Mouse (Mus musculus): Measurements from ENCODE around the gene Kcnn3. TPM values are rescaled to one million over a fixed set of nuclear protein-coding genes. Genes with fewer than 3 reads are reported as not detected.
A peak's percentile ranks its signal among the peaks of the same experiment; 100 is the strongest.

Gene Kcnn3
- polyA plus RNA-seq, 1 experiment from 2014 or later, result 8.2 TPM

DNA sequence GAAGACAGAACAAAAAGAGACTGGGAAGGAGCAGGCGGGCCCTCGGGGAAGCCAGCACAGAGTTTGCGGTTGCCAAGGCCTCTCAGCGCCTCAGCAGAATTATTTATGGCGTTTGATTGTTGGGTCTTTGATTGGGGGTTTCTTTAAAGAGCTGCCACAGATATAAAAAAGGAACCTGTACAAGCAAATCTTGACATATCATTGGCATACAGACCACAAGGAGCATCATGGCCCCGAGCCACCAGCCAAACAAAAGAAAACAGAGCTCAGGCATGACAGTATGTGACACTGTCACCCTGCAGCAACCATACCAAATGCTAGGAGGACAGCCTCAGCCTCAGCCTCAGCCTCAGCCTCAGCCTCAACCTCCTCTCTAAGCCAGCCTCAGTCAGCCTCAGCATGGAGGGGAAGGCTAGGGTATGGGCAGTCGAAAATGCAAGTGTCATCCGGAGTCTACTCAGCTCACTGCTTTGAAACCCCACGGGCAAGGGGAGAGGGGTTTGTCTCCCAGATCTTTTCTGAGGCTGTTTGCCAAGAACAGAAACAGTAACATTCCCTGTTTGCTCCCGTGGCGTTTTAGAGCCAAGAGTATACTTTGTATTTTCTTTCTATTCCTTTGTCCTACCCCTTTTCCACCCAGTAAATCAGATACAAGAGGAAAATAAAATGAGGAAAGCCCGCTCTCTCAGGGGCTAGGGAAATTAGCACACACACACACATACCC lies 133.4 kb downstream of the Kcnn3 start:
- WGBS, result 17% methylated on average over 12 of the region's 12 CpGs
- no peaks in the 10 kb centered on the region for H3K27me3 ChIP-seq (replicated peaks; ENCODE audit: control insufficient read depth, insufficient read depth, low read length)
- peak overlapping the region; percentile 89 for H3K27ac ChIP-seq (ENCODE audit: low read length)
- H3K9me3 ChIP-seq (ENCODE audit: control insufficient read depth, low read length), result no peaks in the 10 kb centered on the region
- H3K4me2 ChIP-seq (ENCODE audit: low read length), result no peak overlapping the region
- 0 out of 2 replicates have a peak overlapping the region, but pooled peaks have one; percentile 14 for H3K9ac ChIP-seq (replicated peaks; ENCODE audit: low read depth, low read length)
- H3K4me3 ChIP-seq (replicated peaks; ENCODE audit: low read length), result no peak overlapping the region
- no peaks in the 10 kb centered on the region for H3K36me3 ChIP-seq (ENCODE audit: control insufficient read depth, insufficient read depth)
- peak; percentile 72 for ATAC-seq
- H3K4me1 ChIP-seq (replicated peaks; ENCODE audit: control insufficient read depth, insufficient read depth, low read length), result peaks cover 27% of the 10 kb centered on the region

DNA sequence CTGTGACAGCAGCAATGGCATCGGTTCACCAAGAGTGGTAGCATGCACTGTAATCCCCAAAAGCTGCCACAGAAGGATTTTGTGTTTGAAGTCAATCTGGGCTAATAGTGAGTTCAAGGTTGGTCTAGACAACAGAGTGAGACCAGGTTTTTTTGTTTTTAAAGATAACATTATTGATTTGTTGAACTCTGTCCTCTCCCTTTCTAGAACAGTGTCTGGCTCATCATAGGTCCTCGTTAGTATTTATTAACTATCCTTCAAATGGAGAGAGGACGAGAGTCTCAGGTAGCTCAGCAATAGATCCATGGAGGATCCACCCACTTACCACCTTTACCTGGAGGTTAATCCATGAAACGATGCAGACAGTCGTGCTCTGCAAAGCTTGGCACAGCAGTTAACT lies 137.1 kb downstream of the Kcnn3 start:
- no peak overlapping the region for H3K4me3 ChIP-seq (replicated peaks; ENCODE audit: low read length)
- no peak for ATAC-seq
- no peaks in the 10 kb centered on the region for H3K9me3 ChIP-seq (ENCODE audit: control insufficient read depth, low read length)
- no peaks in the 10 kb centered on the region for H3K27me3 ChIP-seq (replicated peaks; ENCODE audit: control insufficient read depth, insufficient read depth, low read length)
- H3K9ac ChIP-seq (replicated peaks; ENCODE audit: low read depth, low read length), result no peak overlapping the region
- peaks cover 53% of the 10 kb centered on the region for H3K4me1 ChIP-seq (replicated peaks; ENCODE audit: control insufficient read depth, insufficient read depth, low read length)
- no peaks in the 10 kb centered on the region for H3K36me3 ChIP-seq (ENCODE audit: control insufficient read depth, insufficient read depth)
- H3K27ac ChIP-seq (ENCODE audit: low read length), result no peak overlapping the region
- WGBS, result 87% methylated on average over 5 of the region's 5 CpGs
- no peak overlapping the region for H3K4me2 ChIP-seq (ENCODE audit: low read length)

DNA sequence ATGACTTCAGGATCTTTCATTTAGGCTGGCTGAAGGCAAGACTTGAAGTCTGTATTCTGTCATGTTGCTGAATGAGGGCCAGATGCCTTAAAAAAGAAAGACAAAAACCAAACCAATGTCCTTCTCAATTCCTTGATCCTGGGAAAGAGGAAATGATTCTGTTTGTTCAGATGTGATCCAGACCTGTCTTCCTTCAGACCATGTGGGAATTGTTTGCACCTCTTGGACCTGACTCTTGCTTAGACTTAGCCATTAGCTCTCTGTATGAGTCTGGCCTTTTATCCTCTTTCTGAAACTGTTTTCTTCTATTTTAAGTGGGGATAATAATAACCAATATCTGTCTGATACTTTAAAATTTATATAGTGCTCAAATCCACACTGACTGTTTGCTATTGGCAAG lies 138.5 kb downstream of the Kcnn3 start:
- peaks cover 42% of the 10 kb centered on the region for H3K4me1 ChIP-seq (replicated peaks; ENCODE audit: control insufficient read depth, insufficient read depth, low read length)
- no peaks in the 10 kb centered on the region for H3K9me3 ChIP-seq (ENCODE audit: control insufficient read depth, low read length)
- peak overlapping the region; percentile 90 for H3K27ac ChIP-seq (ENCODE audit: low read length)
- no peak for ATAC-seq
- H3K27me3 ChIP-seq (replicated peaks; ENCODE audit: control insufficient read depth, insufficient read depth, low read length), result no peaks in the 10 kb centered on the region
- no peaks in the 10 kb centered on the region for H3K36me3 ChIP-seq (ENCODE audit: control insufficient read depth, insufficient read depth)
- no peak overlapping the region for H3K4me2 ChIP-seq (ENCODE audit: low read length)
- no peak overlapping the region for H3K4me3 ChIP-seq (replicated peaks; ENCODE audit: low read length)
- H3K9ac ChIP-seq (replicated peaks; ENCODE audit: low read depth, low read length), result no peak overlapping the region

DNA sequence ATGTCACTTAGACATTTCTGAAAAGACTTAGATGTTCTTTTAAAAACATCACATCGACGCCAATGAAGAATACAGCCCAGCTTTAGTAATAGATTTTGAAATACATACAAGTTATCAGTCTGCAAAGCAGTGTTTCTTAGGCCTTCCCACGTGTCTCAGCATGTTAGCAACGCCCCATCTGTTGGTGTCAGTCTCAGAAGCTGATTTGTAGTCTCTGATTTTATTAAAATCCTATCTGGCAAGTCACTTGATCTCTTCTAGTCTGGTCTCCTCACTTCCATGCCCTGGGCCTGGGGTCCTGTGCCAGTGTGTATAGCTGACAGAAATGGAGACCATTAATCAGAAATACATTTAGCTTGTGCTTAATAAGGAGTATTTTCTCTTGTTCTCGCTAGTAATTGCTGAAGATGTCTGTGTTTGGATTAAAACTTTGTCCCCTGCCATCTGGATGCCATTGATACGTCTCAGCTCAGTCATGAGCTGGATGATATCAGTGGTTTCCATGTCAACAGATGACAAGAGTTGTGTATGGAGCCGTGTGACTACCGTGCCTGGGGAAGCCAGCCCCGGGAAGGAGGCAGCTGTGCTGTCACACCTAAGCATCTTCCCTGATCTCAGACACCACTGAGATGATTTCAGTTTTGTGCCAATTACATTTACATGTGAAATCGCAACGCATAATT lies 140.1 kb downstream of the Kcnn3 start:
- Histone ChIP-seq H3K4me2 (ENCODE audit: low read length) (no peak overlapping the region), H3K36me3 (ENCODE audit: control insufficient read depth, insufficient read depth) (no peaks in the 10 kb centered on the region), H3K4me1 (replicated peaks; ENCODE audit: control insufficient read depth, insufficient read depth, low read length) (peaks cover 38% of the 10 kb centered on the region), H3K27me3 (replicated peaks; ENCODE audit: control insufficient read depth, insufficient read depth, low read length) (no peaks in the 10 kb centered on the region), H3K4me3 (replicated peaks; ENCODE audit: low read length) (no peak overlapping the region), H3K9me3 (ENCODE audit: control insufficient read depth, low read length) (no peaks in the 10 kb centered on the region), H3K9ac (replicated peaks; ENCODE audit: low read depth, low read length) (no peak overlapping the region), H3K27ac (ENCODE audit: low read length) (peak overlapping the region; percentile 90)
- peak; percentile 85 for ATAC-seq
- WGBS, result 45% methylated on average over 11 of the region's 11 CpGs

DNA sequence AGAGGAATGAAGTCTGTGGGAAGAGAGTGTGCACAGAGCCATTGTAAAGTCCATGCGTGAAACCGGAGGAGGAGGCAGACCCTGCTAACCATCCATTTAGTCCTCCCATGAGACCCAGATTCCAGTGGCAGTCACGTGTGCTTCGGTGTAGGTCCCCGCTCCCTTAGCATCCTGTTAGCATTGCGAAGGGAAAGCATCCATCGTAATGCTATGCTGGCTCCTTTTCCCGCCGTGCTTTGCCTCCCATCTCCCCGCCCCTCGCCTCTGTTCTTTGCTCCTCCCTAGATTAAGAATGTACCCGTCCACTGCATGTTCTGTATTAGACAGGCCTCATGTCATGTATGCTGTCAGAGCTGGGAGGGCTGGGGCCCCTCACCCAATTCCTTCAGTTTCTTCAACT lies 144.8 kb downstream of the Kcnn3 start:
- H3K4me2 ChIP-seq (ENCODE audit: low read length), result no peak overlapping the region
- no peaks in the 10 kb centered on the region for H3K9me3 ChIP-seq (ENCODE audit: control insufficient read depth, low read length)
- no peak overlapping the region for H3K27ac ChIP-seq (ENCODE audit: low read length)
- no peaks in the 10 kb centered on the region for H3K36me3 ChIP-seq (ENCODE audit: control insufficient read depth, insufficient read depth)
- no peak for ATAC-seq
- no peak overlapping the region for H3K4me3 ChIP-seq (replicated peaks; ENCODE audit: low read length)
- H3K27me3 ChIP-seq (replicated peaks; ENCODE audit: control insufficient read depth, insufficient read depth, low read length), result no peaks in the 10 kb centered on the region
- WGBS, result 52% methylated on average over 12 of the region's 12 CpGs
- H3K4me1 ChIP-seq (replicated peaks; ENCODE audit: control insufficient read depth, insufficient read depth, low read length), result peaks cover 23% of the 10 kb centered on the region
- no peak overlapping the region for H3K9ac ChIP-seq (replicated peaks; ENCODE audit: low read depth, low read length)

DNA sequence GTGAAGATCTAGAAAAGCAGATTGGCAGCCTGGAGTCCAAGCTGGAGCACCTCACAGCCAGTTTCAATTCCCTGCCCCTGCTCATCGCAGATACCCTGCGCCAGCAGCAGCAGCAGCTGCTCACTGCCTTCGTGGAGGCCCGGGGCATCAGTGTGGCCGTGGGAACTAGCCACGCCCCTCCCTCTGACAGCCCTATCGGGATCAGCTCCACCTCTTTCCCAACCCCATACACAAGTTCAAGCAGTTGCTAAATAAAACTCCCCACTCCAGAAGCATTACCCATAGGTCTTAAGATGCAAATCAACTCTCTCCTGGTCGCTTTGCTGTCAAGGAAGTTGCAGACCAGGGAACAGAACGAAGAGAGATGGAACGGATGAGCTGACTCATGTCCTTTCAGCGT lies 147.2 kb downstream of the Kcnn3 start:
- 42% methylated on average over 11 of the region's 11 CpGs for WGBS
- no peaks in the 10 kb centered on the region for H3K36me3 ChIP-seq (ENCODE audit: control insufficient read depth, insufficient read depth)
- H3K27me3 ChIP-seq (replicated peaks; ENCODE audit: control insufficient read depth, insufficient read depth, low read length), result no peaks in the 10 kb centered on the region
- no peaks in the 10 kb centered on the region for H3K9me3 ChIP-seq (ENCODE audit: control insufficient read depth, low read length)
- no peak overlapping the region for H3K27ac ChIP-seq (ENCODE audit: low read length)
- ATAC-seq, result no peak
- peaks cover 8% of the 10 kb centered on the region for H3K4me1 ChIP-seq (replicated peaks; ENCODE audit: control insufficient read depth, insufficient read depth, low read length)
- H3K9ac ChIP-seq (replicated peaks; ENCODE audit: low read depth, low read length), result no peak overlapping the region
- H3K4me3 ChIP-seq (replicated peaks; ENCODE audit: low read length), result no peak overlapping the region
- no peak overlapping the region for H3K4me2 ChIP-seq (ENCODE audit: low read length)

DNA sequence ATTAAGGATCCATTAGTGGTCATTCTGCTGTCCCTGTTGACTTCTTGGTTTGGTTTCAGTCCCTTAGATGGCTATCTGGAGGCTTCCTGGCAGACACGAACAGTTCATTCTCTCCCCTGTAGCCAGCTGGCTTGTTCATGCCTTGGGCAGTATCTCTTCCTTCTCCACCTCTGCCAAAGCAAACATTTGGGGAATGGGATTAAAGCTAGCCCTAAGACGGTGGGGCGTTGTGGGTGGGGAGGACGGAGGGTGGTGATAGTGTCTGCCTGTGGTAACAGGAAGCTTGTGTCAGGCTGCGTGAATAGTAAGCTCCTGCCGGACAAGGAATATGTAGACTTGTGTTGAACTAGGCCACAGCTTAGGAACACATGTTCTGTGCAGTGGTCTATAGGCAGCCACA lies 151.4 kb downstream of the Kcnn3 start:
- Histone ChIP-seq H3K4me1 (replicated peaks; ENCODE audit: control insufficient read depth, insufficient read depth, low read length) (no peaks in the 10 kb centered on the region), H3K4me3 (replicated peaks; ENCODE audit: low read length) (no peak overlapping the region), H3K27ac (ENCODE audit: low read length) (no peak overlapping the region), H3K27me3 (replicated peaks; ENCODE audit: control insufficient read depth, insufficient read depth, low read length) (no peaks in the 10 kb centered on the region), H3K9me3 (ENCODE audit: control insufficient read depth, low read length) (no peaks in the 10 kb centered on the region), H3K4me2 (ENCODE audit: low read length) (no peak overlapping the region), H3K36me3 (ENCODE audit: control insufficient read depth, insufficient read depth) (no peaks in the 10 kb centered on the region), H3K9ac (replicated peaks; ENCODE audit: low read depth, low read length) (no peak overlapping the region)
- no peak for ATAC-seq
- WGBS, result 84% methylated on average over 6 of the region's 6 CpGs

DNA sequence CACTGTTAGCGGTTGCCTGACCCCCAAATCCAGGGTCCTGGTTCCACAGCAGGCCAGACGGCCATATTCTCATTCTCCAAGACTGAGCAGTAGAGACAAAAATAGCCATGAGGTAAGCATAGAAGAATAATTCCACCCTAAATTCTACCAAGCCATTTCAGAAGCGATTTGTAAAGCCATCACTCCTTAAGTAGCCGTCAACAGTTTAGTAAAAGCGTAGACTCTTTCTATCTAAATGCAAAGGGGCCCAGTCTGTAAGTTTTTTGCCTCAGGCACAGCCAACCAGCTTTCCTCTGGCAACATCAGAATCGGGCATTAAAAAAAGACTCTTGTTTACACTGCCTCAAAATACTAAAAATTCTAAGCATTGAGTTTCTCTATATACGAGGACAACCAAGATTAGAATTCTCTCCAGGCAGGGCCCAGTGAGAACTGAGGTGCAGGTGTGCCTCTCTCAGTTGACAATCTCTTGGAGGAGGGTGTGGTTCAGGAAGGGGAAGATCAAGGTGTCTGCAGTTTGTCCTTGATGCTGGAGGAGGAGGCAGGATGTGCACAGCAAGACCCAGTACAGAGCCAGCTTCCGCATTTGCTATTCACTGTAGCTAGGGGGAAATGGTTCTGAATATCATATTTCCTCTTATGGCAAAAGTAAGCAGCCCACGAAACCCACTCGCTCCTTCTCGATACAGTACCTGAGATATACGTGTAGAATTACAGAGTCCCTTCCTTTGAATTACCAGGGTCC lies 152.8 kb downstream of the Kcnn3 start:
- Histone ChIP-seq H3K9ac (replicated peaks; ENCODE audit: low read depth, low read length) (no peak overlapping the region), H3K4me1 (replicated peaks; ENCODE audit: control insufficient read depth, insufficient read depth, low read length) (peaks cover 4% of the 10 kb centered on the region; the same call in 1 of the 2 replicates), H3K27me3 (replicated peaks; ENCODE audit: control insufficient read depth, insufficient read depth, low read length) (no peaks in the 10 kb centered on the region), H3K4me3 (replicated peaks; ENCODE audit: low read length) (no peak overlapping the region), H3K36me3 (ENCODE audit: control insufficient read depth, insufficient read depth) (no peaks in the 10 kb centered on the region), H3K27ac (ENCODE audit: low read length) (no peak overlapping the region), H3K9me3 (ENCODE audit: control insufficient read depth, low read length) (no peaks in the 10 kb centered on the region), H3K4me2 (ENCODE audit: low read length) (no peak overlapping the region)
- WGBS, result 75% methylated on average over 12 of the region's 12 CpGs
- no peak for ATAC-seq

DNA sequence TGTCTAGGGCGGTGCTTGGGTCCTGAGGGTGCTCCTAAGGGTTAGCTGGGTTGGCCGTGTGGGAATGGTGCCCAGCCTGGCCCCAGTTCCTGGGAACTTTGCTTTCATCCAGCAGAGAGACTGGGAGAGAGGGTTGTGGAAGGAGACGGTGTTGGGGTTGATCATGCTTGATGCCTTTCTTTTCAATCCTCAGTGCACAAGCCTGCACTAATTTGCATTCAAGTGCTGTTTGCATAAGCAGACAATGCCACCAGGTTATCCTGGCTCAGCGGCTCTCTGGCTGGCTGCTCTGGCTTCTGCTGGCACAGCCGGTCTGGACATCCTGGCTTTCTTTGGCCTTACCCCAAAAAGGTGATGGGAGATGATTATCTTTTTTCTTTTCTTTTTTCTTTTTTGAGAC lies 157.7 kb downstream of the Kcnn3 start:
- H3K36me3 ChIP-seq (ENCODE audit: control insufficient read depth, insufficient read depth), result no peaks in the 10 kb centered on the region
- ATAC-seq, result 0 out of 2 replicates have a peak, but pooled peaks have one; percentile 58
- H3K27me3 ChIP-seq (replicated peaks; ENCODE audit: control insufficient read depth, insufficient read depth, low read length), result no peaks in the 10 kb centered on the region
- H3K4me2 ChIP-seq (ENCODE audit: low read length), result no peak overlapping the region
- no peak overlapping the region for H3K9ac ChIP-seq (replicated peaks; ENCODE audit: low read depth, low read length)
- H3K4me1 ChIP-seq (replicated peaks; ENCODE audit: control insufficient read depth, insufficient read depth, low read length), result peaks cover 4% of the 10 kb centered on the region; the same call in 1 of the 2 replicates
- H3K4me3 ChIP-seq (replicated peaks; ENCODE audit: low read length), result no peak overlapping the region
- no peaks in the 10 kb centered on the region for H3K9me3 ChIP-seq (ENCODE audit: control insufficient read depth, low read length)
- peak overlapping the region; percentile 56; the same call in 1 of the 2 replicates for H3K27ac ChIP-seq (ENCODE audit: low read length)
- 15% methylated on average over 5 of the region's 5 CpGs for WGBS
